In the genomic region with DNA sequence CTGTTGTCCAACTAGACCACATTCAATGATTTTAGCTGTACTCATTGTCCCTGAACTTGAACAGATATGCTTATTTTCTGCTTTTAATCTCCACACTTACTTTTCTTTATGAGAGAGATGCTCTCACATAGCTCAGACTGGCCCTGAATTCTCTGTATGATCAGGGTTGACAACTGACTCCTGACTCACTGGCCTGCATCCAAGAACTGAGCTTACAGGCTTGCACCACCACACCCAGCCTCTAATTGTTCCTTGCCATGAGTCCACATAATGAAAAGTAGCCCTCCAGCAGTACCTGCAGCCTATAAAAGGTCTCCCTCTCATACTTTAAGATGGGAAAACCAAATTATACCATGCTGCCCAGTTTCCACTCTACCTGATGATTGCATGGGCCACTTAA, we compare ENCODE assay signal across 18 mouse cellular contexts. TPM values are rescaled to one million over a fixed set of nuclear protein-coding genes. Genes with fewer than 3 reads are reported as not detected.
A peak's percentile ranks its signal among the peaks of the same experiment; 100 is the strongest.
DNase-seq lines count a peak whose midpoint lies in the region; ATAC-seq and TF ChIP-seq lines count a peak whose summit lies in the region.
"Had no signal": no experiment of that assay in that cellular context is flagged by ENCODE, and none has a peak within 500 bp of the region (broad histone marks: within the 10 kb centered on the region; RNA-seq: fewer than 3 reads in every experiment).

No protein-coding gene starts in this region.

- H3K36me3 ChIP-seq in heart, embryonic 15.5 days = no peaks in the 10 kb centered on the region
- no peaks in the 10 kb centered on the region for H3K36me3 ChIP-seq in lung, embryonic 14.5 days (ENCODE audit: insufficient read depth)
- H3K36me3 ChIP-seq in embryonic facial prominence, embryonic 15.5 days = no peaks in the 10 kb centered on the region
- H3K36me3 ChIP-seq in stomach, postnatal 0 days (ENCODE audit: control insufficient read depth, insufficient read depth, low read length) = no peaks in the 10 kb centered on the region
- H3K36me3 ChIP-seq: forebrain, embryonic 15.5 days; midbrain, embryonic 10.5 days had no signal

- H3K9me3 ChIP-seq in heart, embryonic 15.5 days (replicated peaks) = no peaks in the 10 kb centered on the region
- H3K9me3 ChIP-seq in lung, embryonic 14.5 days (ENCODE audit: low read depth, low read length) = no peaks in the 10 kb centered on the region
- no peaks in the 10 kb centered on the region for H3K9me3 ChIP-seq in embryonic facial prominence, embryonic 15.5 days (replicated peaks)
- H3K9me3 ChIP-seq in stomach, postnatal 0 days (ENCODE audit: control insufficient read depth, low read length) = no peaks in the 10 kb centered on the region
- H3K9me3 ChIP-seq: forebrain, embryonic 15.5 days; midbrain, embryonic 10.5 days had no signal

- no peak overlapping the region for H3K4me3 ChIP-seq in heart, embryonic 15.5 days
- H3K4me3 ChIP-seq in lung, embryonic 14.5 days (ENCODE audit: low read depth, low read length) = no peak overlapping the region
- no peak overlapping the region for H3K4me3 ChIP-seq in lung, adult 2 months (replicated peaks; ENCODE audit: extremely low read depth, low read depth, low read length)
- H3K4me3 ChIP-seq in embryonic facial prominence, embryonic 15.5 days (replicated peaks) = no peak overlapping the region
- H3K4me3 ChIP-seq in stomach, postnatal 0 days (ENCODE audit: low read depth, low read length) = no peak overlapping the region
- H3K4me3 ChIP-seq: forebrain, embryonic 15.5 days; midbrain, embryonic 10.5 days; myocyte had no signal

- no peak for TF ChIP-seq EP300 in stomach, postnatal 0 days (optimal IDR thresholded peaks at IDR 0.05)

- ATAC-seq in heart, embryonic 15.5 days (replicated peaks; ENCODE audit: insufficient number of reproducible peaks, insufficient read depth, low FRiP score, low read depth) = peak; percentile 73
- no peak for ATAC-seq in lung, embryonic 14.5 days (ENCODE audit: insufficient read depth)
- no peak for ATAC-seq in embryonic facial prominence, embryonic 15.5 days (ENCODE audit: insufficient number of reproducible peaks, low FRiP score, low TSS enrichment, low read depth)
- ATAC-seq in stomach, postnatal 0 days (ENCODE audit: low FRiP score, low TSS enrichment) = peak; percentile 59
- ATAC-seq in erythroblast, adult 5-6 weeks (replicated peaks; ENCODE audit: low FRiP score, poor library complexity, severe bottlenecking) = no peak
- ATAC-seq: forebrain, embryonic 15.5 days; inflammation-experienced regulatory T-cells, adult 6 months; Patski had no signal

- TF ChIP-seq POLR2A in lung, adult 2 months (IDR thresholded peaks at IDR 0.05; ENCODE audit: borderline replicate concordance, extremely low read depth, low read depth, low read length) = no peak

- H3K4me1 ChIP-seq in heart, embryonic 15.5 days (replicated peaks) = peaks cover 26% of the 10 kb centered on the region
- no peaks in the 10 kb centered on the region for H3K4me1 ChIP-seq in lung, embryonic 14.5 days (ENCODE audit: insufficient read depth)
- no peaks in the 10 kb centered on the region; the same call in 1 of the 2 replicates for H3K4me1 ChIP-seq in lung, adult 2 months (ENCODE audit: control insufficient read depth, insufficient read depth, low read length)
- peaks cover 18% of the 10 kb centered on the region for H3K4me1 ChIP-seq in embryonic facial prominence, embryonic 15.5 days
- H3K4me1 ChIP-seq in stomach, postnatal 0 days (replicated peaks; ENCODE audit: control insufficient read depth, insufficient read depth) = no peaks in the 10 kb centered on the region

- TF ChIP-seq CTCF in lung, embryonic 14.5 days (IDR thresholded peaks at IDR 0.05; ENCODE audit: low read depth) = no peak
- no peak for TF ChIP-seq CTCF in lung, adult 2 months (IDR thresholded peaks at IDR 0.05; ENCODE audit: insufficient read depth, low read length)
- TF ChIP-seq CTCF in stomach, postnatal 0 days (IDR thresholded peaks at IDR 0.05; ENCODE audit: low read depth) = no peak

- no peak overlapping the region for H3K4me2 ChIP-seq in heart, embryonic 15.5 days
- H3K4me2 ChIP-seq in lung, embryonic 14.5 days = no peak overlapping the region
- H3K4me2 ChIP-seq in embryonic facial prominence, embryonic 15.5 days (replicated peaks) = no peak overlapping the region
- H3K4me2 ChIP-seq in stomach, postnatal 0 days (replicated peaks; ENCODE audit: low read depth) = no peak overlapping the region
- H3K4me2 ChIP-seq: forebrain, embryonic 15.5 days had no signal

- H3K27me3 ChIP-seq in heart, embryonic 15.5 days = no peaks in the 10 kb centered on the region
- no peaks in the 10 kb centered on the region for H3K27me3 ChIP-seq in lung, embryonic 14.5 days (ENCODE audit: insufficient read depth, low read length)
- H3K27me3 ChIP-seq in embryonic facial prominence, embryonic 15.5 days = no peaks in the 10 kb centered on the region
- no peaks in the 10 kb centered on the region for H3K27me3 ChIP-seq in stomach, postnatal 0 days (ENCODE audit: control insufficient read depth, insufficient read depth, low read length)
- H3K27me3 ChIP-seq: CH12.LX; forebrain, embryonic 15.5 days; Patski had no signal

- DNase-seq in heart, adult 18-20 months = no peak
- peak; percentile 41 for DNase-seq in lung, embryonic 14.5 days
- DNase-seq in lung, adult 2 months = no peak
- peak; percentile 63 for DNase-seq in stomach, postnatal 0 days (ENCODE audit: low spot score)
- DNase-seq: cerebellum, postnatal 14 days; heart, adult 11 months; kidney, postnatal 36 days; lung, adult 18-20 months; thymus, adult 18-20 months had no signal

- H3K27ac ChIP-seq in heart, embryonic 15.5 days = peak overlapping the region; percentile 83
- H3K27ac ChIP-seq in lung, embryonic 14.5 days (ENCODE audit: low read depth) = no peak overlapping the region
- peak overlapping the region; percentile 83 for H3K27ac ChIP-seq in embryonic facial prominence, embryonic 15.5 days (replicated peaks)
- peak overlapping the region; percentile 61; the same call in 1 of the 2 replicates for H3K27ac ChIP-seq in stomach, postnatal 0 days (replicated peaks)
- H3K27ac ChIP-seq: forebrain, embryonic 15.5 days; midbrain, embryonic 10.5 days had no signal

- no peak overlapping the region for H3K9ac ChIP-seq in heart, embryonic 15.5 days
- no peak overlapping the region for H3K9ac ChIP-seq in lung, embryonic 14.5 days
- no peak overlapping the region for H3K9ac ChIP-seq in embryonic facial prominence, embryonic 15.5 days
- no peak overlapping the region for H3K9ac ChIP-seq in stomach, postnatal 0 days (ENCODE audit: low read length)
- H3K9ac ChIP-seq: forebrain, embryonic 15.5 days had no signal

RNA-seq across cellular contexts. Expression of a gene that starts 21.7 kb away (rescaled TPM):
- 44.4 and 56.0 TPM in 2 replicates for polyA plus RNA-seq in heart, embryonic 15.5 days (2015; fragmentation: Nextera tagmentation; extraction: Ambion mirVana)
- total RNA-seq in heart, adult 18-20 months (2021) = 10 to 100 TPM; 46.7 to 47.9 TPM
- polyA plus RNA-seq in lung, embryonic 14.5 days (2014; fragmentation: Nextera tagmentation; extraction: Ambion mirVana) = 67.9 and 72.7 TPM in 2 replicates
- 37.1 and 51.8 TPM in 2 replicates for polyA plus RNA-seq in lung, adult 2 months (2012; rRNA removed)
- 82.3 and 87.6 TPM in 2 replicates for polyA plus RNA-seq in embryonic facial prominence, embryonic 15.5 days (2015; fragmentation: Nextera tagmentation; extraction: Ambion mirVana)
- 56.5 and 56.8 TPM in 2 replicates for polyA plus RNA-seq in stomach, postnatal 0 days (2015; fragmentation: Nextera tagmentation; extraction: Ambion mirVana)
- 43.1 and 54.6 TPM in 2 replicates for total RNA-seq in erythroblast, adult 5-6 weeks (2015; ENCODE audit: low replicate concordance)
- 37.2 and 42.1 TPM in 2 replicates for total RNA-seq in erythroblast, adult 5-6 weeks (2017; ENCODE audit: low replicate concordance)

Comparison
In these comparisons a context has a peak if more than half of its experiments do, and no peak if none do; other contexts are left out.
1. DNase-seq: peak in lung, embryonic 14.5 days (single experiment) and stomach, postnatal 0 days (single experiment); none in heart, adult 18-20 months (0 of 2) and lung, adult 2 months (single experiment).
2. ATAC-seq: peak in heart, embryonic 15.5 days (single experiment) and stomach, postnatal 0 days (single experiment); none in lung, embryonic 14.5 days (single experiment), embryonic facial prominence, embryonic 15.5 days (single experiment) and erythroblast, adult 5-6 weeks (single experiment).